Mouse (Mus musculus) right cerebral cortex, adult 2 months (tissue): ENCODE measurements around the gene Mapk8ip2.

Experiments
- DNase-seq, 2 experiments: peaks; one replicate each; pipeline ENCODE4 v3.0.0; 2021 to 2022; ENCODE audit warnings: low spot score in 2 of 2

Gene Mapk8ip2

GRCm38 (mm10) chr15:89480584-89480983 is 26.9 kb downstream of the Mapk8ip2 start:
- DNase-seq: no peak

DNA sequence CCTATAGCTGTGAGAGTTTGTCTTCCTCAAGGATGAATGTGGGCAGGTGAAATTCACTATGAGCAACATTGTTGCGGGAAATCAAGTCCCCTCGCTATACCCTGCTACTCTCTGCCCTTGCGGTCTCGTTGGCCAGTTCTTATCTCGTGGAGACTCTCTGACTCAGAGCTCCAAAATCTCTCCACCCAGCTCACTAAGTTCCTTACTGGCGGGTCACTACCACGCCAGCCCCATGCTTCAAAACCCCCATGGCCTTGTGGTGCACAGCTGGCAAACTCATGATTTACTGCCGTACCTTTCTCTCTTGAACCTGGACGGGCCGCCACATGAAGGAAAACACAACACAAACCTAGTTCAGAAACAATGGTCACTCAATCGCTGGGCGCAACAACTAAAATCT is 34.5 kb downstream of the Mapk8ip2 start:
- no peak for DNase-seq

DNA sequence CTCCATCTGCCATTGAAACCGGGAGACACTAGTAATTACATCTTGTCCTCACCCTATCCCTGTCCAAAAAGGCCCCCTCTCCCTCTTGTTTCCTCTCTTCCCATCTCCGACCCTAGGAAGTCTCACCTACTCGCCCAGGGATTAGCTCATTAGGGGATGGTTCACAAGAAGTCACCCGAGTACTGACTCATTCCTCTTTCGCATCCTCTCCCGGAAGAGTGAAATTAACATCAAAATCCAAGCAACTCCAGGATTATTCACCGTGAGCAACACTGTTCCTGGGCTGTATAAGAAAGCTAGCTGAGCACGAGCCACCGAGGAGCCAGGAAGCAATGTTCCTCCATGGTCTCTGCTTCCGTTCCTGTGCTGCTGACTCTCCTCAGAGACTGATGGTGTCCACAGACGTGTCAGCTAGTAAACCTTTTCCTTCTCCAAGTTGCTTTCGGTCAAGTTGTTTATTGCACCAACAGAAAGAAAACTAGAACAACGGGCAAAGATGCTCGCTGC is 35.0 kb downstream of the Mapk8ip2 start:
- DNase-seq: no peak

DNA sequence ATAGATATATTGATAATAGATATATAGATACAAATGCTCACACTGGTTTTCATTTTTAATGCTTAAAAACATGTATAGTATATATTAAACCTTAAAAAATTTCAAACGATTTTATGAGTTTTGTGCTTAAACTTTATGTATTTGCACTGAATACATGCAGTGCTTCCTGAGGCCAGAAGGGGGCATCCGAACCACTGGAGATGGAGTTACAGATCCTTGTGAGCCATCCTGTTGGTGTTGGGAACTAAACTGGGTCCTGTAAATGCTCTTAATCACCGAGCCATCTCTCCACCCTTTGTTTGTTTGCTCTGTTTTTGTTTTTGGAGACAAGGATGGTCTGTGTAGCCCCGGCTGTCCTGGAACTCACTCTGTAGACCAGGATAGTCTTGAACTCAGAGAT is 41.3 kb downstream of the Mapk8ip2 start:
- no peak for DNase-seq

- DNase-seq: no peak
Measured at GRCm38 (mm10) chr15:89496131-89496530, 42.4 kb downstream of the Mapk8ip2 start.

DNA sequence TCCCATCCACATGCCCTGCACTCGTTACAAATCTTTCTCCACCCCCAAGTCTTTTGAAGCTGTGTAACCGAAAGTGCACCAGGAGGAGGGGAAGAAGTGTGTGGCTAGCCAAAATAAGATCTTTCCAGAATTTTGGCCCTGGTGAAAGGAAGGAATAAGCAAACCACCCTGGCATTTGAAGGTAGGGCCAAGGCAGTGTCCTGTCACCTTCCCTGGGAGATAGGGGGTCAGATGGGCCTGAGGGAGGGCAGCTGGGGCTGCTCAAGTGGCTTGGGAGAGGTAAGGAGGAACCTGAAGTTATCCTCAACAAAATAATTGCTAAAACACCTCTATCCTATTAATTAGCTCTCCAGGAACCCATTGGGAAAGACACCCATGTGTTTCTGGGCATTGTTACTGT is 43.1 kb downstream of the Mapk8ip2 start:
- DNase-seq: no peak

- no peak for DNase-seq
Measured at GRCm38 (mm10) chr15:89497391-89498048, 43.8 kb downstream of the Mapk8ip2 start.

GRCm38 (mm10) chr15:89498049-89498960 is 44.6 kb downstream of the Mapk8ip2 start:
- peak; percentile 86 for DNase-seq

DNA sequence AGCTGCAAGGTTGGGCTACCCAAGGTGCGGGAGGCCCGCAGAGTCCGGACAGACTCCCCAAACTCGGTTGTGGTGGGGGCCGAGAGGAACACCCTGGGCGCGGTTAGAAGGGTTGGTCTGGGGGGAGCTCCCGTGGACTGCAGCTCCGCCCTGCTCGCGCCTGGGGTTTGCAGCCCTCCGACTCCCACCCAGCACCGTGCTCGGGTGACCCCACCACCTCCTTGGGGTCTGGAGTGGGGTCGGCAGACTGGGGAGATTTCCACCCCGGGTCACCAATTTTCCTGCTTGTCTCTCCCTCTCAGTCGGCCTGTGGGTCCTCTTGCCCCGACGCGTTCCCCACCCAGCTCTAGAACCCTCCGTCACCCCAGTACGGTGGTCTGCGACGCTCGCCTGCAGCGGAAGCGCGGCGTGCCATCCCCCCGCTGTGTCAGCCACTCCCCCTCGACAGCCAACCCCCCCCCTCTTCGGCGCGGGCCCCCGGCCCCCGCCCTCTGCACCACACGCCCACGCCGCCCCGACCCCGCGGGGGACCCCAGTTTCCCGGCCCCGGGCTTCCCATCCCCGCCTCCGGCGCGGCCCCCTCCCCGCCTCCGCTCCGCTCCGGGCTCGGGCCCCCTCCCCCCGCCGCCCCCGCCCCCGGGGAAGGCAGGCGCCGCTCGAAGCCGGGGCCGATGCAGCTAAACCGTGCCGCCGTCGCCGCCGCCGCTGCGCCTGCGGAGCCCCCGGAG is 45.4 kb downstream of the Mapk8ip2 start, which contains the start of gene Shank3:
Shank3 (plus strand) TSS at position 663 of the 728 bp plus-strand sequence.
- DNase-seq: no peak

GRCm38 (mm10) chr15:89499784-89500220 is 46.1 kb downstream of the Mapk8ip2 start:
- DNase-seq: peak in 1 of 2 experiments; percentile 58

- peak in 1 of 2 experiments; percentile 48 for DNase-seq
Measured at GRCm38 (mm10) chr15:89500221-89500791, 46.6 kb downstream of the Mapk8ip2 start.

- DNase-seq: no peak
Measured at GRCm38 (mm10) chr15:89501321-89501720, 47.6 kb downstream of the Mapk8ip2 start.

DNA sequence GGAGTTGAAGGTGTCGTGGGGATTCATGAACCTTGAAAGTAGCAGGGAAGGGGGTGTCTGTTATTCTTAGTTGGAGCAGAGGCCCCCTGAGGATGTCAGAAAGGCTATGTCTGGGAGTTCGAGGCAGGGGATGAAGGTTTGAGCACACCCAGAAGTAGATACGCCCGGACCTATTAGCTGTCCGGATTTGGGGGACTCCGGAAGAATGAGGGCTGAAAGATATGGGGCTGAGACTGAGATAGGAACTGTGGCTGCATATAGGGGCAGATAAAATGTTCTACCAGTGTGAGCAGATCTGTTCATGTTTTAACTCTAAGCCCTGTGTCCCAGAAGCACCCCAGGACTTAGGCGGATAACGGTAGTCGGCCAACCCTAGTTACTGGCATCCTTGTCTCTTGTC is 51.1 kb downstream of the Mapk8ip2 start:
- no peak for DNase-seq

DNA sequence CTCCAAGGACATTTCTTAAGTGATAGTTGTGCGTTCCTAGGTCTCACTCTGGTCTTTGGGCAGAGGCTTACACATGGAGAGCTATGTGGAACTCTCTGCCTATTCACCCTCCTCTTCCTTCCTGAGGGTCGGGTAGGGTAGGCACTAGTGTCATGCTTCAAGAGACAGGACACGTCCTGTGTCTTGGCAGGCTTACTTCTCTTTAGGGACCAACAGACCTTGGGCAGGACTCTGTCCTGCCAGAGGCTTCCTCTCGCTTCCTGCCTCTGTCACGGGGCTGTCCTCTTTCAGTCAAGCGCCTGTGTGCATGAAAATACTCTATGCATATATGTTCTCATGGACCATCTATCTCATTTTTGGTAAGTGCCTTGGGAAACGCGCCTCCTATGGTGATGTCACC is 54.0 kb downstream of the Mapk8ip2 start:
- no peak for DNase-seq

GRCm38 (mm10) chr15:89512679-89513078 is 59.0 kb downstream of the Mapk8ip2 start:
- DNase-seq: no peak
